Mouse (Mus musculus): ENCODE data around the gene Fam162b. TPM values are rescaled to one million over a fixed set of nuclear protein-coding genes. Genes with fewer than 3 reads are reported as not detected.

The Fam162b gene
- total RNA-seq, 2 experiments from 2014 or later, result not detected

Other genes with a start within 250 kb of the Fam162b start
- gene Gm49339, start 109.9 kb downstream of the Fam162b start, total RNA-seq (2021), result 1 to 10 TPM; 1.7 to 5.1 TPM
- gene Lilr4b, start 109.9 kb downstream of the Fam162b start, total RNA-seq (2021), result 1 to 10 TPM; 3.7 to 7.0 TPM
- gene Lilrb4a, start 99.6 kb downstream of the Fam162b start, total RNA-seq (2021), result 1 to 10 TPM; 4.0 to 4.9 TPM
- gene Gprc6a, start 40.9 kb upstream of the Fam162b start, total RNA-seq (2021), result not detected
- not detected for gene Rfx6, start 87.2 kb upstream of the Fam162b start, total RNA-seq (2021)